ENCODE assay signal across 12 mouse cellular contexts in the genomic region with DNA sequence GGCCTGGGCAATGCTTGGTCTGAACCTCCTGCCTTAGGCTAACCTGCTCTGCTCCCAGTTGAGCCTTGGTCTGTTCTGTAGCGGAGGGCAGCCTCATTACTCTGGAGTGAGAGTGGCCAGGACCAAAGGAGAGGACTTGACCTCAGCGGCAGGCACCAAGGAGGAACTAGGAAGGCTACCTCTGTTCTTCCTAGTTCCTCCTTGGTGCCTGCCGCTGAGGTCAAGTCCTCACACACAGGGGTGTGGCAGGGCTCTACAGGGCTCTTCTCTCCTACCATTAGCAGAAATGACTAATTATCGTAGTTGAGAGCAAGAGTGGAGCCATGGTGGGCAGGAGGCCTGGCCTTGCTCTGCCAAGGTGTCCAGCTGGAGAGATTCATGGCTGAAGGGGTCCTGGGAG. TPM values are rescaled to one million over a fixed set of nuclear protein-coding genes. Genes with fewer than 3 reads are reported as not detected.
"Had no signal": no experiment of that assay in that cellular context is flagged by ENCODE, and none has a peak within 500 bp of the region (broad histone marks: within the 10 kb centered on the region; RNA-seq: fewer than 3 reads in every experiment).

No protein-coding gene starts in this region.

- DNase-seq: lung, adult 18-20 months; lung, embryonic 14.5 days; lung, postnatal 10 days; lung, postnatal 4 days; right cerebral cortex, postnatal 14 days; thymus, adult 2 months; thymus, postnatal 25 days; thymus, postnatal 4 days had no signal

- ATAC-seq: midbrain, embryonic 13.5 days; midbrain, embryonic 15.5 days had no signal

RNA-seq across cellular contexts. Expression of a gene that starts 9.2 kb away (rescaled TPM):
- total RNA-seq: megakaryocyte-erythroid progenitor cell, adult 5-6 weeks; neutrophil, adult 5-6 weeks had no signal
